Mouse (Mus musculus): ENCODE results near the gene Mdm2. TPM values are rescaled to one million over a fixed set of nuclear protein-coding genes. Genes with fewer than 3 reads are reported as not detected.
A peak's percentile ranks its signal among the peaks of the same experiment; 100 is the strongest.

Gene Mdm2
- polyA plus RNA-seq, 1 experiment from 2014 or later: 76.5 TPM

DNA sequence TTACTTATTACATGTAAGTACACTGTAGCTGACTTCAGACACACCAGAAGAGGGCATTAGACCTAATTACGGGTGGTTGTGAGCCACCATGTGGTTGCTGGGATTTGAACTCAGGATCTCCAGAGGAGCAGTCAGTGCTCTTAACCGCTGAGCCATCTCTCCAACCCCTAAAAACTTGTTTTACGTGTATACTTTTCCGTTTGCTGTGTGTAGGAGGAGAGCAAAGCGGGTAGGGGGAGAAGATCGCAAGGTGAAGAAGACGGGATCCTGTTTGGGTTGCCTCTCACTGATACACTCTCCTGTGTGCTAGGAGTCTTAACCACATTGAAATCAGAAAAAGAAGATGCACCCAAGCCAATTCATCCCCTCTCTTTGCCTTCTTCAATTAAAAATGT lies 56.8 kb downstream of the Mdm2 start:
- H3K9ac ChIP-seq: no peak overlapping the region
- ATAC-seq (ENCODE audit: low FRiP score): no peak
- no peaks in the 10 kb centered on the region for H3K4me1 ChIP-seq
- H3K27me3 ChIP-seq: no peaks in the 10 kb centered on the region
- H3K4me3 ChIP-seq (replicated peaks): no peak overlapping the region
- no peak overlapping the region for H3K4me2 ChIP-seq
- no peaks in the 10 kb centered on the region for H3K9me3 ChIP-seq
- no peaks in the 10 kb centered on the region for H3K36me3 ChIP-seq (replicated peaks)
- no peak overlapping the region for H3K27ac ChIP-seq
- WGBS: 91% methylated on average over 7 of the region's 7 CpGs

DNA sequence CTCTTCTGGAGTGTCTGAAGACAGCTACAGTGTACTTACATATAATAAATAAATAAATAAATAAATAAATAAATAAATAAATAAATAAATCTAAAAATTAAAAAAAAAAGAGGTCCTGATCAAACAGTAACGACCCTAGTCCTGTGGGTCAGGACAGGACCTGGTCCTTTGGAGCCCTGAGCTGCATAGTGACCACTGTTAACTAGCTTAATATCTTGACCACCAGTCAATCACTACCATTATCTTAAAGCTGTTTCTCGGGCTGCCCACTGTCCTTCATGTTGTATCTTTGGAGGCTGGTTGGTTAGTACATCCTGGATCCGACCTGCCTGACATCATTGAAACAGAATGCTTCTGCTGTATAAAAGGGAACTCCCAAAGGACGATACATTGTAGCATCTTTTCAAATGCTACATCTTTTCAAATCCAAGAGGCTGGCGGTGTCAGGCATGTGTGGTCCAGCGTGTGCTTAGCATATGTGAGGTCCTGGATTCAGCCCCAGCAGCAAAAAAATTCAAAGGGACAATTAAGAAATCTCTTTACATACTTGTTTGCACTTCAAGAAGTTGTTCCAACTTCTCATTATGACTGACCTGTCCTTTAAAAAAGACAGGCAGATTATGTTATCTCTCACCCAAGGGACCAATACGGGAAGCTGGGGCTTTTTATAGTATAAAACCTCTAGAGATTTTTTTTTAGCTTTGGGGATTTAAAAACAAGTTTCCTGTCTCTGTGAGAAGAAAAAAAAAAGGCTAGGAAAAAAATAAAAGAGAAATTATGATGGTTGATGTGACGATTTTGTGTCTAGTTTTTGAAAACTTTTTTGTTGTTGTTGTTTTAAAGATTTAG lies 57.4 kb downstream of the Mdm2 start:
- 85% methylated on average over 8 of the region's 8 CpGs for WGBS
- H3K36me3 ChIP-seq (replicated peaks): no peaks in the 10 kb centered on the region
- no peak overlapping the region for H3K9ac ChIP-seq
- no peak for ATAC-seq (ENCODE audit: low FRiP score)
- H3K4me1 ChIP-seq: no peaks in the 10 kb centered on the region
- H3K27me3 ChIP-seq: no peaks in the 10 kb centered on the region
- no peak overlapping the region for H3K27ac ChIP-seq
- no peak overlapping the region for H3K4me2 ChIP-seq
- H3K9me3 ChIP-seq: no peaks in the 10 kb centered on the region
- no peak overlapping the region for H3K4me3 ChIP-seq (replicated peaks)

DNA sequence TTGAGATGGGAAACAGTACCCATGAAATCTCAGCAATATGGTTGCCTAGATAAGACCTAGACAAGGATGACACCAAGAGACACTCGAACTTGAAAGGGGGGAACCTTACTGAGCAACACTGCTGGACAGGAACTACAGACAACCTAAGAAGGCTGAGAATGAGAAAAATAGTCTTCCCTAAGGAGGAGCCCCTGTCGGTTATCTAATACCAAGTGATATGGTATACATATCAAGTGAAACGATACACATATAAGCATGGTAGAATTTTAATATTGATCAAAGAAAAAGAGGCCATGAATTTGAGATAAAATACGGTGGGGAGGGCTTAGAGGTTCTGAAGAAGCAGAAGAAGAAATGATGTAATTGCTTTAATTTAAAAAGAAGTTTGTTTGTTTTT lies 58.2 kb downstream of the Mdm2 start:
- WGBS: 92% methylated on average over 4 of the region's 4 CpGs
- Histone ChIP-seq H3K9me3 (no peaks in the 10 kb centered on the region), H3K4me3 (replicated peaks) (no peak overlapping the region), H3K36me3 (replicated peaks) (no peaks in the 10 kb centered on the region), H3K9ac (no peak overlapping the region), H3K4me1 (peaks cover under 1% of the 10 kb centered on the region; the same call in 1 of the 2 replicates), H3K27ac (no peak overlapping the region), H3K4me2 (no peak overlapping the region), H3K27me3 (no peaks in the 10 kb centered on the region)
- ATAC-seq (ENCODE audit: low FRiP score): no peak

DNA sequence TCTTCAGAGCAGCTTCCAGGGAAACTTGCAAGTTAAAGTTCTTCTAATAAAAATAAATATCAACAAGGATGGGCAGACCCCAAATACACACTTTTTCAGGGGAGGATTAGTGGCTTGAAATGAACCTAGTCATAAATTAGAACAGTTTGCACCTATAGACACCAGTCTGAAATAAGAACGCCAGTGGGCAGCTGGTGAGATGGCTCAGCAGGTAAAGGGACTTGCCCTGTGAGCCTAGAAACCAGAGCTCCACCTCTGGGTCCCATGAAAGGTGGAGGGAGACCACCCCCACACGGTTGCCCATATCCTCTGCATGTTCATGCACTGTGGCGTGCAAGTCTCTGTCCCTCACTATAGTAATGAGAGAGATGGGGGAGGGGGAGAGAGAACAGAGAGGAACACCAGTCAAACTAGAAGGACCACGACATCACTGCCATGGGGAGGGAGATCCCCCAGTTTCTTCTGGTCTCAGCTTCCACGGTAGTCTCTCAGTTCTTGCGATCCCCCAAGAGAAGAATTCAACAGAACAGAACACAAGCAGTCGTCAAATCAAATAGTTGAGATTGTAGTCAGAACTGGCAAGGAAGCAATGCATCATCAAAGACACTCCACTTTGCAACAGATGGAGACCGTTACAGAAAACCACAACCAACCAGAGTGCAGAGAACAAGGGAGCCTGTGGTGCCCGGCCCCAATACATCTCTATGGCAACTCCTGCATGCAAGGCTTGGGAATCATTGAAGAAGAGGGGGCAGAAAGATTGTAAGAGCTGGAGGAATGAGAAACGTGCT lies 58.8 kb downstream of the Mdm2 start:
- Histone ChIP-seq H3K4me1 (peaks cover 6% of the 10 kb centered on the region; the same call in 1 of the 2 replicates), H3K9ac (no peak overlapping the region), H3K36me3 (replicated peaks) (no peaks in the 10 kb centered on the region), H3K27me3 (no peaks in the 10 kb centered on the region), H3K9me3 (no peaks in the 10 kb centered on the region), H3K27ac (no peak overlapping the region), H3K4me3 (replicated peaks) (no peak overlapping the region), H3K4me2 (no peak overlapping the region)
- WGBS: 78% methylated on average over 10 of the region's 10 CpGs
- no peak for ATAC-seq (ENCODE audit: low FRiP score)

DNA sequence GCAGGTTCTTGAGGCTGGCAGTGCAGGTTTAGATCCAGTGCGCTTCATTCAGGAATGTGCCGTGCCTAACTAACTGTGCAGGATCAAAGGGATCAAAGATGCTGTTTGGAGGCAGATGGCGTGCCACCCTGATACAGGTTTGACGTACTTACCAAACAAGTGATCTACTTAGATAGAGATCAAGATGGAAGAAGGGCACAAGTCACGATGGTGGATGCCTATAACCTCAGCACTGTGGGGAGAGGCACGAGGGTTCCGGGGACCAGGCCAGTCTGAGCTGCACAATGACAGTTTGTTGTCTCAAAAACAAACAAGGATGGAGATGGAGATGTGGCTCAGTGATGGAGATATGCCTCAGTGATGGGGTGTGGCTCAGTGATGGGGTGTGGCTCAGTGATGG lies 59.8 kb downstream of the Mdm2 start:
- Histone ChIP-seq H3K27me3 (no peaks in the 10 kb centered on the region), H3K4me1 (peaks cover 6% of the 10 kb centered on the region; the same call in 1 of the 2 replicates), H3K27ac (no peak overlapping the region), H3K4me3 (replicated peaks) (no peak overlapping the region), H3K36me3 (replicated peaks) (no peaks in the 10 kb centered on the region), H3K4me2 (no peak overlapping the region), H3K9me3 (no peaks in the 10 kb centered on the region), H3K9ac (no peak overlapping the region)
- no peak for ATAC-seq (ENCODE audit: low FRiP score)
- 89% methylated on average over 7 of the region's 7 CpGs for WGBS

DNA sequence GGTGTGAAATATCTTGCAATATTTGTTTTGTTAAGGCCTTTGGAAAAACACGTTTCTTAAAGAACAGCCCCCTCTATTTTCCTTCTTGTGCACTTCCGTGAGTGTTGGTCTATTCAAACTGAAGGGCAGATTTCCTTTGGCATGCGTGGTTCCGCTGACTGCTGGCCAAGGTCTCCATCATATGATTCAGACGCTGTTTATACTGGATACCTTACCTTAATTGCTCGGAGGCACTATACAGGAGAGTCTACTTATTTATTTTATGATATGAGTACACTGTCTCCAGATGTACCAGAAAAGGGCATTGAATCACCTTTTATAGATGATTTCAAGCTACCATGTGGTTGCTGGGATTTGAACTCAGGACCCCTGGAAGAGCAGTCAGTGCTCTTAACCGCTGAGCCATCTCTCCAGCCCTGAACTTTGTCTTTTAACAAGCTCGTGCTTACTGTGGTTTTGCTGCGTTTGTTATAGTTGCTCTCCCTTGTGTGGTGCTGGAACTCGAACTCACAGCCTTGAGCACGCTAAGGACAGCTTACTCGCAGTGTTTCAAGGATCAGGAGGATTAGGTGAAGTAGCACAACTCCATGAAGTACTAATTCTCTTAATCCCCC lies 60.4 kb downstream of the Mdm2 start:
- H3K4me1 ChIP-seq: peaks cover 6% of the 10 kb centered on the region; the same call in 1 of the 2 replicates
- no peak overlapping the region for H3K4me3 ChIP-seq (replicated peaks)
- no peaks in the 10 kb centered on the region for H3K36me3 ChIP-seq (replicated peaks)
- no peak for ATAC-seq (ENCODE audit: low FRiP score)
- no peaks in the 10 kb centered on the region for H3K9me3 ChIP-seq
- 91% methylated on average over 12 of the region's 12 CpGs for WGBS
- H3K27ac ChIP-seq: no peak overlapping the region
- no peak overlapping the region for H3K4me2 ChIP-seq
- no peak overlapping the region for H3K9ac ChIP-seq
- no peaks in the 10 kb centered on the region for H3K27me3 ChIP-seq

DNA sequence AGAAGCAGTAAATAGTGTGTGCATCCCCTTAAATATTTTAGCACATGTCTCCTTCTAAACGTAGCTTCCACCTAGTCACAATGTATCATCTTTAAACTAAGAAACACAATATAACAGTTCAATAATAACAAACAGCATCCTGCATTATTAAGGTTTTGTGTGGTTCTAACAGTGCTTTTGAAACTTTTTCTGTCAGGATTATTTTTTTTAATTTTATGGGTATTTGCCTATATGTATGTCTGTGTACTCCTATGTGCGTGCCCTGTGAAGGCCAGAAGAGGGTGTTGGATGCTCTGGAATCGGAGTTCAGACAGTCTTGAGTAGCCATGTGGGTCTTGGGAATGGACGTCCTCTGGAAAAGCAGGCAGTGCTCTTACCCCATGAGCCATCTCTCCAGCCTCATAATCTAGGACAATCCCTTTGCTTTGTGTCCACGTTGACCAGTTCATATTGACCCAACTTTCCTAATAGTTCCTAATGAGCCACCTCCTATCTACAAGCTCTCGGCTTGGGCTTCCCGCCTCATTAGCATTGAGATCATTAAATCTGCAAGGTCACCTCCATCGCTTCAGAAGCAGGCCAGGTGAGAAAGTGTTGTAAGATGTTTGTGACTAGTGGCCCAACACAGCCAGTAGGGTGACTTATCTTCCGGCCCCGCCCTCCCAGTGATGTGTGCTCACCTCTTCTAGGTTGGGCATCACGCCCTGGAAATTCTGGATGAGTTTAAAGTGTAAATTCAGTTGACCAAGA lies 61.1 kb downstream of the Mdm2 start:
- Histone ChIP-seq H3K9ac (no peak overlapping the region), H3K27ac (no peak overlapping the region), H3K9me3 (no peaks in the 10 kb centered on the region), H3K4me3 (replicated peaks) (no peak overlapping the region), H3K4me1 (peaks cover 6% of the 10 kb centered on the region; the same call in 1 of the 2 replicates), H3K4me2 (no peak overlapping the region), H3K27me3 (no peaks in the 10 kb centered on the region), H3K36me3 (replicated peaks) (no peaks in the 10 kb centered on the region)
- ATAC-seq (ENCODE audit: low FRiP score): no peak
- 87% methylated on average over 11 of the region's 11 CpGs for WGBS

DNA sequence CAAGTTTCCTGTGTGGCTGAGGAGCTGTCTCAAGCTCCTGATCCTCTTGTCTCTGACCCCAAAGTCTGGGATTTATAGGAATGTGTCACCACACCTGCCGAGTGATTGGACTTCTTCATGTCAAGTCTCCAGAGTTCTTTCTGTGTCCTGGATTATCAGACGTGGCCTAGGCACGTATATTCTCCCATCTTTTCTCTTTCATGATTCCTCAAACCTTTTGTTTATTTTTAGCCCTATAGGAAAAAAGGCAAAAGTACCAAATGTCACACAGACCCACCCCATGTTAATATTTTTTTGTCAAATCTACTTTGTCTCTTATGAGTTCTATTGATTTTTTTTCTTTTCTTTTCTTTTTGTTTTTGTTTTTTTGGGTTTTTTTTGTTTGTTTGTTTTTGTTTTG lies 61.9 kb downstream of the Mdm2 start:
- peaks cover 6% of the 10 kb centered on the region; the same call in 1 of the 2 replicates for H3K4me1 ChIP-seq
- no peak overlapping the region for H3K27ac ChIP-seq
- no peaks in the 10 kb centered on the region for H3K27me3 ChIP-seq
- no peaks in the 10 kb centered on the region for H3K9me3 ChIP-seq
- H3K4me3 ChIP-seq (replicated peaks): no peak overlapping the region
- no peak overlapping the region for H3K4me2 ChIP-seq
- WGBS: 87% methylated on average over 3 of the region's 3 CpGs
- no peak overlapping the region for H3K9ac ChIP-seq
- no peak for ATAC-seq (ENCODE audit: low FRiP score)
- H3K36me3 ChIP-seq (replicated peaks): no peaks in the 10 kb centered on the region

DNA sequence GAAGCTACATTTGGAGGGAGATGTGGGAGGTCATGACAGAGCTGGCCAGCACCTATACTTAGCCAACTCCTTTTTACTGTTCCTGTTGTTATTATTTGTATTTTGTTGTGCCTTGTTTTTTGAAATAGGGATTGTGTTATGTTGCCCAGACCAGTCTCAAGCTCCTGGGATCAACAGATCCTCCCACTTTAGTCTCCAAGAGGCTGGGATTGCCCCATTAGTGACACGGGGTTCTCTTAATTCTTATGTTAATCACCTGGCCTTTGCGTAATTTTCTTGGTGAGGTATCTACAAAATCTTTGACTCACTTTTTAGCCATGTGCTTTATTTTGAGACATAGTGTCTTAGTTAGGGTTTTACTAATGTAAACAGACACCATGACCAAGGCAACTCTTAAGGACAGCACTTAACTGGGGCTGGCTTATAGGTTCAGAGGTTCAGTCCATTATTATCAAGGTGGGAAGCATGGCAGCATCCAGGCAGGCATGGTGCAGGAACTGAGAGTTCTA lies 62.5 kb downstream of the Mdm2 start:
- H3K27me3 ChIP-seq: no peaks in the 10 kb centered on the region
- H3K4me3 ChIP-seq (replicated peaks): no peak overlapping the region

DNA sequence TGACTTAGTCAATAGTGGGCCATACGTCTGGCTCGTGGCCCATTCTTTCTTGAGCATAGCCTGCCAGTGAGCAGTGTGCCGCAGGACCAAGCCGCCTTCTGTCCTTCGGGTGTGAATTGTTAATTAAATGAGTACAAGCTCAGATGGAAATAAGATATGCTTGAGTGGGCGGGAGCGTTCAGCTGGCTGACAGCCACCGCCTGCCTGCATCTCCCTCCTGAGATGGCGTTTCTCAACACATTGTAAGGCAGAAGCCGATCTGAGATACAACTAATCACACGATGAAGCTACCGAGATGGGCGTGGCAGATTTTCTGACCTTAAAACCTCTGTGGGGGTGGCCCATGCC lies 63.4 kb downstream of the Mdm2 start:
- Histone ChIP-seq H3K36me3 (replicated peaks) (no peaks in the 10 kb centered on the region), H3K4me1 (peaks cover 6% of the 10 kb centered on the region; the same call in 1 of the 2 replicates), H3K27me3 (no peaks in the 10 kb centered on the region), H3K27ac (no peak overlapping the region), H3K4me3 (replicated peaks) (no peak overlapping the region), H3K4me2 (no peak overlapping the region), H3K9me3 (no peaks in the 10 kb centered on the region), H3K9ac (no peak overlapping the region)
- ATAC-seq (ENCODE audit: low FRiP score): peak; percentile 65; the same call in 1 of the 2 replicates
- WGBS: 46% methylated on average over 13 of the region's 13 CpGs

More for the DNA sequence above, 62.5 kb downstream of the Mdm2 start:
- no peak overlapping the region for H3K27ac ChIP-seq
- no peaks in the 10 kb centered on the region for H3K36me3 ChIP-seq (replicated peaks)
- H3K9ac ChIP-seq: no peak overlapping the region
- ATAC-seq (ENCODE audit: low FRiP score): no peak
- 87% methylated on average over 2 of the region's 2 CpGs for WGBS
- no peak overlapping the region for H3K4me2 ChIP-seq
- no peaks in the 10 kb centered on the region for H3K9me3 ChIP-seq
- H3K4me1 ChIP-seq: peaks cover 6% of the 10 kb centered on the region; the same call in 1 of the 2 replicates

DNA sequence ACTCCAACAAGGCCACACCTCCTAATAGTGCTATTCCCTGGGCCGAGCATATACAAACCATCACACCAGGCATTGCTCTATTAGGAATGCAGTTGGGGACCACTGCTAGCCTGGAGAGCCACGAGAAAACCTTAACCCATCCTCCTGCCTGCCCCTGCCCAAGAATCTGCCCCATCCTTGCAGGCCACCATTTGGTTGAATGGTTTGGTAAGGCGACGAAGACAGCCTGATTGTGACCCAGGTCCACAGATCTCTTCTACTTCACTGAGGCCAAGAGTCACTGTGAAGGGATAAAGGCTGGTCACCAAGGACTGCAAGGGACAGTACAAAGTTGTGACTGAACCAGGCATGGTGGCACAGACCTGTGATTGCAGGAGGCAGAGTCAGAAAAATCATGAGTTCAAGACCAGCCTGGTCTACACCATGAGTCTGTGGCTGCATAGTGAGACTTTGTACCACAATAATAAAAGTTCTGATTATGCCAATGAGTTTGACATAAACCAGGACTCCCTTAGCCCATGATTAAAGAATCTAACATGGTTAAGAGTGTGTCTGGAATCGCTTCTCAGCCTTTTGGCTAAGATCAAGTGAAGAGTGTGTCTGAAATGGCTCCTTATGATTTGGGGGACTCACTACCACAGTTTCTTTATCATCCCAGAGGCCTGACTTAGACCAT lies 63.9 kb downstream of the Mdm2 start:
- Histone ChIP-seq H3K9me3 (no peaks in the 10 kb centered on the region), H3K27me3 (no peaks in the 10 kb centered on the region), H3K9ac (no peak overlapping the region), H3K4me2 (no peak overlapping the region), H3K36me3 (replicated peaks) (no peaks in the 10 kb centered on the region), H3K4me3 (replicated peaks) (no peak overlapping the region), H3K4me1 (peaks cover 9% of the 10 kb centered on the region), H3K27ac (no peak overlapping the region)
- 88% methylated on average over 5 of the region's 5 CpGs for WGBS
- no peak for ATAC-seq (ENCODE audit: low FRiP score)
